Mouse (Mus musculus) CH12.LX (cell line): Measurements from ENCODE around the gene Ormdl2. TPM values are rescaled to one million over a fixed set of nuclear protein-coding genes. Genes with fewer than 3 reads are reported as not detected.

Source experiments
- DNase-seq: peaks from one replicate; pipeline ENCODE4 v3.0.0-alpha.2; 2013; ENCODE audit errors: extremely low read depth
- H3K27ac ChIP-seq: 2 replicates; pipeline ENCODE4 v1.5.1; 2012; ENCODE audit warnings: low read depth, mild to moderate bottlenecking, control low read depth, moderate library complexity; ENCODE audit not compliant: insufficient read depth
- H3K27me3 ChIP-seq: replicated peaks from 2 replicates; pipeline ENCODE3; 2012; ENCODE audit warnings: inconsistent platforms
- H3K36me3 ChIP-seq, 2 experiments: replicated peaks in 1 of 2; 2 replicates each; pipeline versions ENCODE3 to v1.6.1; 2012; ENCODE audit warnings: inconsistent platforms in 1 of 2, low read length in 1 of 2, mild to moderate bottlenecking in 1 of 2, mixed read lengths in 1 of 2, moderate library complexity in 1 of 2; ENCODE audit not compliant: control insufficient read depth in 1 of 2, insufficient read depth in 1 of 2
- H3K4me1 ChIP-seq, 2 experiments: 2 replicates each; pipeline ENCODE4 v1.6.1; 2012; ENCODE audit warnings: inconsistent platforms in 1 of 2, moderate library complexity in 1 of 2; ENCODE audit not compliant: insufficient read depth in 2 of 2, control insufficient read depth in 1 of 2
- H3K4me2 ChIP-seq: 2 replicates; pipeline ENCODE4 v1.6.1; 2012; ENCODE audit warnings: low read depth, mild to moderate bottlenecking, control low read depth; ENCODE audit not compliant: poor library complexity, insufficient read depth, severe bottlenecking
- H3K4me3 ChIP-seq, 3 experiments: fragments of 150-350 bp in 1 of 3; sonication (generic) in 1 of 3; replicated peaks in 1 of 3; 2 replicates each; pipeline versions ENCODE3 to v1.5.1; 2011 to 2012; ENCODE audit warnings: low read depth in 2 of 3, low read length in 2 of 3, mild to moderate bottlenecking in 2 of 3, moderate library complexity in 2 of 3, control low read depth in 1 of 3, improper control_type of control experiment in 1 of 3, inconsistent platforms in 1 of 3, mixed read lengths in 1 of 3; ENCODE audit not compliant: poor library complexity in 1 of 3
- H3K79me2 ChIP-seq: replicated peaks from 2 replicates; pipeline ENCODE4 v1.6.1; 2012; ENCODE audit warnings: mild to moderate bottlenecking, moderate library complexity; ENCODE audit not compliant: control insufficient read depth, poor library complexity, insufficient read depth, severe bottlenecking; ENCODE audit errors: extremely low read depth
- H3K9ac ChIP-seq: 2 replicates; pipeline ENCODE4 v1.6.1; 2012; ENCODE audit warnings: low read depth, mild to moderate bottlenecking, control low read depth, moderate library complexity; ENCODE audit not compliant: insufficient read depth
- H3K9me3 ChIP-seq: replicated peaks from 2 replicates; pipeline ENCODE3; 2012; ENCODE audit warnings: low read length, inconsistent platforms, mixed read lengths
- CHD2 ChIP-seq: IDR thresholded peaks from 2 replicates; pipeline ENCODE4 v1.6.1; 2011; ENCODE audit warnings: low read length, improper control_type of control experiment
- ELF1 ChIP-seq: IDR thresholded peaks from 2 replicates; pipeline ENCODE4 v1.6.1; 2014; ENCODE audit warnings: low read depth, mild to moderate bottlenecking, inconsistent platforms, low read length, improper control_type of control experiment
- ETS1 ChIP-seq: conservative IDR thresholded peaks from 2 replicates; pipeline ENCODE4 v1.6.1; 2012; ENCODE audit warnings: low read depth, mild to moderate bottlenecking, inconsistent platforms, low read length, improper control_type of control experiment, moderate library complexity
- IRF4 ChIP-seq: IDR thresholded peaks from 2 replicates; pipeline ENCODE4 v1.6.1; 2014; ENCODE audit warnings: low read depth, mild to moderate bottlenecking, inconsistent platforms, low read length, improper control_type of control experiment
- JUND ChIP-seq: conservative IDR thresholded peaks from 2 replicates; pipeline ENCODE4 v1.6.1; 2011; ENCODE audit warnings: low read depth, low read length, improper control_type of control experiment
- KAT2A ChIP-seq: IDR thresholded peaks from 2 replicates; pipeline ENCODE4 v1.6.1; 2012; ENCODE audit warnings: low read length, improper control_type of control experiment, inconsistent platforms; ENCODE audit not compliant: insufficient replicate concordance
- MAFK ChIP-seq: IDR thresholded peaks from 2 replicates; pipeline ENCODE4 v1.6.1; 2011; ENCODE audit warnings: low read length, improper control_type of control experiment; ENCODE audit not compliant: insufficient replicate concordance
- MAX ChIP-seq: IDR thresholded peaks from 2 replicates; pipeline ENCODE4 v1.6.1; 2011; ENCODE audit warnings: low read length, improper control_type of control experiment
- MAZ ChIP-seq: IDR thresholded peaks from 2 replicates; pipeline ENCODE4 v1.6.1; 2012; ENCODE audit warnings: low read depth, mild to moderate bottlenecking, inconsistent platforms, low read length, improper control_type of control experiment, moderate library complexity
- MEF2A ChIP-seq: IDR thresholded peaks from 2 replicates; pipeline ENCODE4 v1.6.1; 2014; ENCODE audit warnings: low read depth, mild to moderate bottlenecking, inconsistent platforms, low read length, improper control_type of control experiment, borderline replicate concordance
- PAX5 ChIP-seq: IDR thresholded peaks from 2 replicates; pipeline ENCODE4 v1.6.1; 2012; ENCODE audit warnings: low read length, inconsistent platforms, mixed read lengths
- POLR2A ChIP-seq: IDR thresholded peaks from 2 replicates; pipeline ENCODE4 v1.6.1; 2011; ENCODE audit warnings: low read depth, mild to moderate bottlenecking, improper control_type of control experiment, low read length
- POLR2AphosphoS2 ChIP-seq: IDR thresholded peaks from 2 replicates; pipeline ENCODE4 v1.6.1; 2011; ENCODE audit warnings: low read depth, low read length, improper control_type of control experiment
- RAD21 ChIP-seq: IDR thresholded peaks from 2 replicates; pipeline ENCODE4 v1.6.1; 2011; ENCODE audit warnings: low read depth, mild to moderate bottlenecking, low read length, improper control_type of control experiment, moderate library complexity
- SIN3A ChIP-seq: IDR thresholded peaks from 2 replicates; pipeline ENCODE4 v1.6.1; 2012; ENCODE audit warnings: low read length, improper control_type of control experiment, inconsistent platforms
- SMC3 ChIP-seq: IDR thresholded peaks from 2 replicates; pipeline ENCODE4 v1.6.1; 2011; ENCODE audit warnings: low read depth, low read length, improper control_type of control experiment
- TCF12 ChIP-seq: IDR thresholded peaks from 2 replicates; pipeline ENCODE4 v1.6.1; 2014; ENCODE audit warnings: low read depth, mild to moderate bottlenecking, inconsistent platforms, low read length, improper control_type of control experiment
- USF2 ChIP-seq: conservative IDR thresholded peaks from 2 replicates; pipeline ENCODE4 v1.6.1; 2011; ENCODE audit warnings: low read depth, low read length, improper control_type of control experiment
- ZMIZ1 ChIP-seq: IDR thresholded peaks from 2 replicates; pipeline ENCODE4 v1.6.1; 2012; ENCODE audit warnings: low read depth, mild to moderate bottlenecking, inconsistent platforms, low read length, improper control_type of control experiment
- dilution Hi-C: fragments of 300-500 bp; cut with MboI; formaldehyde crosslinking; loops from 2 replicates; pipeline ENCODE4 v1.14.3; 2020; ENCODE audit warnings: low sequenced_read_pairs; ENCODE audit not compliant: extremely low pct_unique_long_range_greater_than_20kb, extremely low pct_ligation_motif_present
- in situ Hi-C: fragments of 300-500 bp; cut with MboI; formaldehyde crosslinking; loops from 3 replicates; pipeline ENCODE4 v1.14.3; 2019; ENCODE audit warnings: low sequenced_read_pairs, low pct_ligation_motif_present, low pct_unique_long_range_greater_than_20kb, mixed read lengths
- polyA plus RNA-seq: library from polyadenylated mRNA; unstranded; fragments of >175 nt; gene quantifications from 2 replicates; pipeline ENCODE4 v1.2.1, GENCODE M21; 2012; ENCODE audit warnings: low read depth; ENCODE audit not compliant: insufficient read length
- total RNA-seq, 2 experiments: library from RNA; depleted of rRNA; stranded (reverse); fragments of 300-350 nt in 1 of 2; fragments of >200 nt in 1 of 2; gene quantifications; 2 replicates each; pipeline ENCODE4 v1.2.3; 2012 to 2014

Gene Ormdl2
- total and polyA plus RNA-seq, 3 experiments, result 56.1 to 116 (median 65.8) TPM

GRCm38 (mm10) chr10:128843260-128843659 is 21.8 kb upstream of the Ormdl2 start:
- peaks cover 0 to 14% of the 10 kb centered on the region in 2 experiments; a peak in 2 of 4 replicates for H3K4me1 ChIP-seq
- no peak overlapping the region for H3K9ac ChIP-seq
- in situ Hi-C loops, result no loop called here
- TF ChIP-seq MAZ (no peak), POLR2A (no peak), TCF12 (no peak), KAT2A (no peak), ZMIZ1 (no peak), IRF4 (no peak), MAFK (no peak), MAX (no peak), ELF1 (no peak), SMC3 (no peak), MEF2A (no peak), CHD2 (no peak), RAD21 (no peak), ETS1 (no peak), JUND (no peak)
- H3K27ac ChIP-seq, result no peak overlapping the region
- no peaks in the 10 kb centered on the region for H3K27me3 ChIP-seq
- peaks cover 3% of the 10 kb centered on the region; the same call in 1 of the 2 replicates for H3K79me2 ChIP-seq
- DNase-seq, result no peak
- no peak overlapping the region for H3K4me2 ChIP-seq
- dilution Hi-C loops, result no loop called here
- H3K9me3 ChIP-seq, result no peaks in the 10 kb centered on the region
- H3K36me3 ChIP-seq, result peaks cover 36 to 89% of the 10 kb centered on the region in 2 experiments
- H3K4me3 ChIP-seq, result no peak overlapping the region

- H3K9me3 ChIP-seq, result no peaks in the 10 kb centered on the region
- H3K27ac ChIP-seq, result no peak overlapping the region
These were observed 19.2 kb upstream of the Ormdl2 start for GRCm38 (mm10) chr10:128840612-128841011.

More at GRCm38 (mm10) chr10:128840612-128841011, 19.2 kb upstream of the Ormdl2 start:
- DNase-seq, result no peak
- Histone ChIP-seq H3K4me1 (peaks cover 0 to 9% of the 10 kb centered on the region in 2 experiments; a peak in 2 of 4 replicates), H3K4me3 (no peak overlapping the region), H3K27me3 (no peaks in the 10 kb centered on the region), H3K79me2 (peaks cover 8% of the 10 kb centered on the region; the same call in 1 of the 2 replicates), H3K36me3 (peaks cover 39 to 85% of the 10 kb centered on the region in 2 experiments), H3K9ac (no peak overlapping the region), H3K4me2 (no peak overlapping the region)
- TF ChIP-seq USF2, result no peak
- no peak for TF ChIP-seq JUND
- TF ChIP-seq PAX5, result no peak
- TF ChIP-seq MEF2A, result no peak
- TF ChIP-seq POLR2AphosphoS2, result no peak
- TF ChIP-seq SIN3A, result no peak
- in situ Hi-C loops, result no loop called here
- dilution Hi-C loops, result no loop called here
